Mouse (Mus musculus): ENCODE measurements around the gene Tenm2. TPM values are rescaled to one million over a fixed set of nuclear protein-coding genes. Genes with fewer than 3 reads are reported as not detected.
A peak's percentile ranks its signal among the peaks of the same experiment; 100 is the strongest.

Gene Tenm2
- 0.98 and 1.2 TPM in 2 replicates for polyA plus RNA-seq (2015; fragmentation: Nextera tagmentation; extraction: Ambion mirVana)

DNA sequence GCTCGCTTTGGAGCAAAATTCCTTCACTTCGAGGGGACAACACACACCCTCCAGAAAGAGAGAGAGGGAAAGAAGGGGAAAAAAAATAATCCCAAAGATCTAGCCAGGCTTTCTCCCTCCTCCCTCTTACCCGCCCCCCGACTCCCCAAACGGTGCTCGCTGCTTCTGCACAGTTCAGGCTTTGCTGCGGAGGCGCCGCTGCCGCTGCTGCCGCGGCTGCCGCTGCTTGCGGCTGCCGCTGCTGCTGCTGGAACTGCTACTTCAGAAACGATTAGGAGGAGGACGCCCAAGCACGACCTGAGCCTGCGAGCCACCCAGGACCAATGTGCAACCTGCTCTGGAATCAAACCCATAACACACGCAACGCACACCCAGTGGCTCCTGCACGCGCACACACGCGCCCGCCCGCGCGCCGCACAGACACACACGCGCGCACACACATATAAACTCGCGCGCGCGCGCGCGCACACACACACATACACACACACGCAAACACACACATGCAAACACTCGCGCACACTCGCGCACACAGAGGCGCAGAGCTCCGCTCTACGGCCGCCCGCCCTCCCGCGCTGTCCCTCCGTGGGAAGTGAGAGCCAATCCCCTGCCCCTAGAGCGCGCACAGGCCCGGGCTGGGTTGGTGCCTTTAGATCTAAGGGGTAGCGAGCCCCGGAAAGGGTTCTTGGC lies at the start of gene Tenm2:
Tenm2 (minus strand) TSS at position 51 of the 687 bp plus-strand sequence.
- no peaks in the 10 kb centered on the region for H3K9me3 ChIP-seq
- peak within 1 kb of the TSS; percentile 73 for H3K4me3 ChIP-seq
- H3K27ac ChIP-seq (replicated peaks): 0 out of 2 replicates have a peak within 1 kb of the TSS, but pooled peaks have one; percentile 5
- under 1% methylated on average over 52 of the region's 59 CpGs for WGBS
- peaks cover 9% of the 10 kb centered on the region for H3K4me1 ChIP-seq
- peak within 1 kb of the TSS; percentile 95 for H3K4me2 ChIP-seq
- peaks cover 63% of the 10 kb centered on the region for H3K27me3 ChIP-seq (replicated peaks)
- H3K9ac ChIP-seq: peak within 1 kb of the TSS; percentile 77
- H3K36me3 ChIP-seq: no peaks in the 10 kb centered on the region
- ATAC-seq (ENCODE audit: extremely low read depth, insufficient number of reproducible peaks, low FRiP score, low TSS enrichment): no peak

DNA sequence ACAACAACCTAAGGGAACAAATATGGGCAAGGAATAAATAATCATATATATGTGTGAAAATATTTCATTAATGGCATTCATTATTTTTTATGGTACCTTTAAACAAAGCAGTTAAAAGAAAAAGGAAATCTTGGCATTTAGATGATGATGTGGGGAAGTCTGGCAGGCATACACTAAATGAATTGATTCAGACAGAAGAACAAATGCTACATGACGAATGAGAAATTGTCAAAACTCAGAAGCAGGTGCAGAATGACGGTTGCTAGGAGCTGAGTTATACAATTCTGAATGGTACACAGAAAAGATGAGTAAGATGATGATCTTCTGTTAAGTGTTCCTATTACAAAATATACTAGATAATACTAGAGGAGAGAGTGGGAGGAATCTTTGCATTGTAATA lies 49.4 kb upstream of the Tenm2 start:
- Histone ChIP-seq H3K36me3 (no peaks in the 10 kb centered on the region), H3K27ac (replicated peaks) (no peak overlapping the region), H3K27me3 (replicated peaks) (no peaks in the 10 kb centered on the region), H3K4me3 (no peak overlapping the region), H3K9me3 (no peaks in the 10 kb centered on the region), H3K4me2 (no peak overlapping the region), H3K4me1 (no peaks in the 10 kb centered on the region), H3K9ac (no peak overlapping the region)
- no peak for ATAC-seq (ENCODE audit: extremely low read depth, insufficient number of reproducible peaks, low FRiP score, low TSS enrichment)
- WGBS: 83% methylated on average over 2 of the region's 2 CpGs

DNA sequence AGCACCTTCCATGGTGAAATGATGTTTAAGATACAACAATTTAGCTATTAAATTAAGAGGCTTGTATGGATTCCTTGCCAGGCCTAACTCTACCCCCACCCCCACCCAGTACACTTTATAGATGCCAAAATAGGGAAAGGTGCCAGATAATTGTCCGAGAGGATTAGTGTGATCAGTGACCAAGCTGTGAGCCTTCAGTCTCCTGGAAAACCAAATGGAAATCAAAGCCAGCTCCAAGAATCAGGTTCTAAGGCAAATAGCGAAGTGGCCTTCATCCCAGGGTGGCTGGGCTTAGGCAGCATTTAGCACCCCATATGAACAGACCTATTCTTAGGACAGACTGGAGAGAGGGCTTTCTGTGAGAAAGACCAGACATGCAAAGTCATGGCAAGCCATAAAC lies 13.0 kb upstream of the Tenm2 start:
- Histone ChIP-seq H3K9me3 (no peaks in the 10 kb centered on the region), H3K4me3 (no peak overlapping the region), H3K27me3 (replicated peaks) (no peaks in the 10 kb centered on the region), H3K4me2 (no peak overlapping the region), H3K36me3 (no peaks in the 10 kb centered on the region), H3K4me1 (no peaks in the 10 kb centered on the region), H3K9ac (no peak overlapping the region), H3K27ac (replicated peaks) (no peak overlapping the region)
- ATAC-seq (ENCODE audit: extremely low read depth, insufficient number of reproducible peaks, low FRiP score, low TSS enrichment): no peak
- WGBS: 52% methylated on average over 2 of the region's 2 CpGs

DNA sequence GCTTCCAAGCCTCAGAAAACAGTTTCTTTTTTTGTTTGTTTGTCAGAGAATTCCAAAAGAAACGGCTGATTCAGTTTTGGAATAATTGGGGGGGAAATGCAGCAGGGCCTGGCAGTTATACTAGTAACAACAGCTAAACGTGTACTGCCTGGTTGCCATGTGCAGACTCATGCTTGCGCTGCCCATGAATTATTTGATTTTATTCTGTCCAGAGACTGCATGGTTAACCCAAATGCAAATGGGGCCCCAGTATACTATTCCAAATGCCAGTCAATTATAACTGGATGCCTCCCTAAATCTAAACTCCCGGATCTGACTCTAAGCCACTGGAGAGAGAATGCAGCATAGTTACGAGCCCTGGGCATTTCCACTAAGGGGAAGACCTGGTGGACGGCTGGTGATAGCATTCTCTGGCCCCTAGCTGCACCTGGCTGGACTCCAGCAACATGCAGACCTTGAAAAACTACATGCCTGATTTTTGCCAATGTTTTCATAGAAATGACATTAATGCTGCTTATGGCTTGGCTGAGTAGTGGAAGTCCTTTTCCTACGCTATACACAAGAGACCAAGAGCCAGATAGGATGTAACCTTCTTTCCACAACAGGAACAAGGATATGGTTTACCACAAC lies 1.4 kb upstream of the Tenm2 start:
- Histone ChIP-seq H3K4me2 (peak overlapping the region; percentile 95), H3K9me3 (no peaks in the 10 kb centered on the region), H3K36me3 (no peaks in the 10 kb centered on the region), H3K4me3 (peak overlapping the region; percentile 73), H3K9ac (peak overlapping the region; percentile 77), H3K27ac (replicated peaks) (no peak overlapping the region), H3K27me3 (replicated peaks) (peaks cover 52% of the 10 kb centered on the region), H3K4me1 (peaks cover 9% of the 10 kb centered on the region)
- no peak for ATAC-seq (ENCODE audit: extremely low read depth, insufficient number of reproducible peaks, low FRiP score, low TSS enrichment)
- 52% methylated on average over 7 of the region's 7 CpGs for WGBS

DNA sequence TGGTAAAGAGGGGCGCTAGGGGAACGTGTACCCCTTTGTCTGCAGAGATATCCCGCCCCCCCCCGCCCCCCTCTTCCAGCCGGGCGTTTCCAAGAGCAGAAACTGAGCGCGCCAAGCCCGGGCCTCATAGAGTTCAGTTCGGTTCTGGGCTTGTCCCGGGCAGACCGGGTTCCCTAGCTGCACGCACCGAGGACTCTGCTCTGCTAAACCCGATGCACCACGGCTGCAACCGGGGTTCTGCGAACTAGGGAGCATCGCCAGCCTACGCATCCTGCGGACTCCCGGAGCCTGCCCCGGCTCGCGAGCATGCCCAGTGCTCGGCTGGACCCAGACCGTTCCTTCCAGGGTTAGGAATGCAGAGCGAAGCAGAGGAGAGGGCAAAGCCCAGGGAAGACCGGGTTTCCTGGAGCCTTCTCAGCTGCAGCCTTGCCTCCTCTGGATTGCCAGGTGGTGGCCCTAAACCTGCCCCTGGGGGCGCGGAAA lies 878 bp upstream of the Tenm2 start:
- Histone ChIP-seq H3K36me3 (no peaks in the 10 kb centered on the region), H3K27ac (replicated peaks) (0 out of 2 replicates have a peak overlapping the region, but pooled peaks have one; percentile 5)
- WGBS: 1% methylated on average over 29 of the region's 31 CpGs

DNA sequence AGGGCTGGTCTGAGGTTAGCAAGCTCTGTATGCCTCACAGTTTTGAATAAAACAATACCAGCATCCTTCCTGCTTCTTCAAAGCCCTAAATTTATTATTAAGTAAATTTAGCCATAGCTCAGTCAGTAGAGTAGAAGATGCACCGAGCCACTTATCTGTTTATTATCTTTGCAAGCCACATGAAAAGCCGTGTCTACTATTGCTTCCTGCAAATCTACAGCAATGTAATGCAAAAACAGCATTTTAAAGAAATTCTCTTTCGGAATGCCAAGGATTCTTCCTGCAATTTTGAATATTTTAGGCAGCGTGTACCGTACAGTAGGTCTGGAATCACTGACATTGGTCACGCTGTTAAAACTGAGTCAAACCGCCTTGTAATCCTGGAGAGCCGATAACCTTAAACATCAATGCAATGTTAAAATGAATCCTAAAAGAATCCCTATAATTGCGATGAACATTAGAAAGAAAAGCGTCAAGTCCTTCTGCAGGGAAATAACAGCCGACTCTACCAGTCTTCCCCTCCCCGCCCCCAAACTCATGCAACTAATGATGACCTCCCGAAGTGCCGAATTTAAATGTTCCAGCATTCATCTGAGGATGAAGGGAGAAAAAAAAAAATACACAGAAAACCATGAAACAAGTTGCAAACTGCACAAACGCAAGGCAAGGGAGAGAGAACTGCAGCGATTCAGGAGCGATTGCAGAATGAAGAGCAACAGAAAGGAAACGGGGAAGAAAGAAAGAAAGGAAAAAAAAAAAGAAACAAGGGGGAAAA lies 556 bp downstream of the Tenm2 start:
- no peaks in the 10 kb centered on the region for H3K9me3 ChIP-seq
- peak overlapping the region; percentile 77 for H3K9ac ChIP-seq
- peaks cover 9% of the 10 kb centered on the region for H3K4me1 ChIP-seq
- H3K27me3 ChIP-seq (replicated peaks): peaks cover 64% of the 10 kb centered on the region
- no peak for ATAC-seq (ENCODE audit: extremely low read depth, insufficient number of reproducible peaks, low FRiP score, low TSS enrichment)
- H3K4me2 ChIP-seq: peak overlapping the region; percentile 95
- 6% methylated on average over 18 of the region's 18 CpGs for WGBS
- peak overlapping the region; percentile 73 for H3K4me3 ChIP-seq
- H3K36me3 ChIP-seq: no peaks in the 10 kb centered on the region
- H3K27ac ChIP-seq (replicated peaks): no peak overlapping the region

More for the DNA sequence above, 878 bp upstream of the Tenm2 start:
- Histone ChIP-seq H3K9me3 (no peaks in the 10 kb centered on the region), H3K9ac (peak overlapping the region; percentile 77), H3K27me3 (replicated peaks) (peaks cover 58% of the 10 kb centered on the region), H3K4me3 (peak overlapping the region; percentile 73), H3K4me1 (peaks cover 9% of the 10 kb centered on the region), H3K4me2 (peak overlapping the region; percentile 95)
- ATAC-seq (ENCODE audit: extremely low read depth, insufficient number of reproducible peaks, low FRiP score, low TSS enrichment): no peak

DNA sequence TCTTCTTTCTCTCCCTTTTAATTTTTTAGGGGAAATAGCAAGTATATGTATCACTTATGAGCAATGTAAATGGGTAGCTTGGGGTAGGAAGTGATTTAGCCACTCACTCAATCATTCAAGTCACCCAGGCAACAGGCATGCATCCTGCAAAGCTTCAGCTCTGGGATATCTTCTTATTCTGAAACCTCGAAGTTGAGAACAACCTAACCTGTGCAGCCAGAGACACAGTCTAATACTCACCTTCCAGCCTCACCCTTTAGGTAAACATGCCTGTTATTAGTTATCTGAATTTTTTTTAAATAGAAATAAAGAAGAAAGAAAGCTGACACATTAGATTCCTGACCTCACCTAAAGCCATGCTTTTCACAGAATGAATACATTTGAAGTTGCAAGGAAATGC lies 8.4 kb downstream of the Tenm2 start:
- Histone ChIP-seq H3K4me1 (no peaks in the 10 kb centered on the region), H3K9me3 (no peaks in the 10 kb centered on the region), H3K36me3 (no peaks in the 10 kb centered on the region), H3K9ac (no peak overlapping the region), H3K4me2 (no peak overlapping the region), H3K27ac (replicated peaks) (no peak overlapping the region), H3K27me3 (replicated peaks) (peaks cover 67% of the 10 kb centered on the region), H3K4me3 (no peak overlapping the region)
- WGBS: 53% methylated on average over 1 of the region's 1 CpGs
- ATAC-seq (ENCODE audit: extremely low read depth, insufficient number of reproducible peaks, low FRiP score, low TSS enrichment): no peak

DNA sequence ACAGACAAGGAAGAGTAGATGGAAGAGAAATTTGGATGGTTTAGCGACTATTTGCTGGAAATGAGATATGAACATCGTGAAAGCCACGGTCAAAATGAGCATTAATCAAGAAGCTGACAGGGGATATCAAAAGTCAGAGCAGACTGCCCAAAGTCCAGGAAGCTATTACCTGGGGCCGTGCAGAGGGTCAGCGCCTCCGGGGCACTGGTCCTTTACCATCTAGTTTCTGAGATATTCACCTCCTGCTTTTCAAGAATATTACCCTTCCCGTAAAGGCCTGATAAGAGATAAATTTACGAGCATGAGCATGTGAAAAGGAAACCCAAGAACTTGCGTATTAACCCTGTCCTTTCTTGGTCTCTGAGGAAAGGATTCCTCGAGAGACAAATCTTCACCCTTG lies 8.8 kb downstream of the Tenm2 start:
- H3K9me3 ChIP-seq: no peaks in the 10 kb centered on the region
- no peak overlapping the region for H3K9ac ChIP-seq
- H3K27ac ChIP-seq (replicated peaks): no peak overlapping the region
- no peak overlapping the region for H3K4me3 ChIP-seq
- no peaks in the 10 kb centered on the region for H3K36me3 ChIP-seq
- peaks cover 67% of the 10 kb centered on the region for H3K27me3 ChIP-seq (replicated peaks)
- H3K4me2 ChIP-seq: no peak overlapping the region
- no peaks in the 10 kb centered on the region for H3K4me1 ChIP-seq
- no peak for ATAC-seq (ENCODE audit: extremely low read depth, insufficient number of reproducible peaks, low FRiP score, low TSS enrichment)
- 59% methylated on average over 10 of the region's 10 CpGs for WGBS

DNA sequence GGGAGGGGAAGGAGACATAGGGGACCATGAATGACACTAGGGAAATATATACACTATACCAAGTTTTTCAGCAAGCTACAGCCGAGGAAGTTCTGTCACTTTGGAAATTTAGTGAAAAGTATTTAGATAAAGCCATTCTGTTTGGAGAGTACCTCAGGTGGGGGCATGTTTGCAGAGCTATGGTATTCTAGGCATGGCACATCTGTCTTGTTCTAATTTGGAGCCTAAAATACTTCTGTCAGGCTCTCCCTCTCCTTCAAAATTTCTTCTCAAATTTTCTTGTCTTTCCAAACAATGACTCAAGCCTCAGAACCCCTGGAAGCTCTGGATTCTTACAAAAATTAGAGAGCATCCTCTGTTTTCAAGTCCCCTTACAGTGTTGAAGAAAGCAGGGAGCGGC lies 13.0 kb downstream of the Tenm2 start:
- Histone ChIP-seq H3K9ac (no peak overlapping the region), H3K36me3 (no peaks in the 10 kb centered on the region), H3K4me2 (no peak overlapping the region), H3K4me3 (no peak overlapping the region), H3K9me3 (no peaks in the 10 kb centered on the region), H3K27me3 (replicated peaks) (peaks cover 44% of the 10 kb centered on the region), H3K27ac (replicated peaks) (no peak overlapping the region), H3K4me1 (peaks cover 6% of the 10 kb centered on the region; the same call in 1 of the 2 replicates)
- ATAC-seq (ENCODE audit: extremely low read depth, insufficient number of reproducible peaks, low FRiP score, low TSS enrichment): no peak
- 53% methylated on average over 2 of the region's 2 CpGs for WGBS

DNA sequence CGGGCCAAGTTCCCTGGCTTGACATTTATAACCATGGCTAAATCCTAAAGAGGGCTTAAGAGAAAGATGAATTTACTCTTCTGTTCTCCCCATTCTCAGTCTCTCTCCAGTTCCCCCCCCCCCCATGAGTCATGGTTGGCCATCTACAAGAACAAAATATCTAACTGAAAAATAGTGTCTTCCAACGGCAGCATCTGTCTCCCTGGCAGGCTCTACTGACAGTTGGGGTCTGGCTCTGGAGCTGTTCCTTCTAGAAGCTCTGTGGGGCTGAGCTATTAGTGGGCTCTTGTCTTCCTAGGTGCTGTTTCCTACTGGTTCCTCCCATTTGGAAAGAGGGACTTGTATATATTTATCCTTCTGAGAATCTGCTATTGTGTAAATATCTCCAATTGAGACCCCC lies 13.7 kb downstream of the Tenm2 start:
- H3K27me3 ChIP-seq (replicated peaks): peaks cover 41% of the 10 kb centered on the region
- no peak overlapping the region for H3K9ac ChIP-seq
- no peak for ATAC-seq (ENCODE audit: extremely low read depth, insufficient number of reproducible peaks, low FRiP score, low TSS enrichment)
- 71% methylated on average over 2 of the region's 2 CpGs for WGBS
- H3K4me1 ChIP-seq: peaks cover 6% of the 10 kb centered on the region; the same call in 1 of the 2 replicates
- no peaks in the 10 kb centered on the region for H3K36me3 ChIP-seq
- no peak overlapping the region for H3K4me2 ChIP-seq
- no peaks in the 10 kb centered on the region for H3K9me3 ChIP-seq
- H3K27ac ChIP-seq (replicated peaks): no peak overlapping the region
- no peak overlapping the region for H3K4me3 ChIP-seq

DNA sequence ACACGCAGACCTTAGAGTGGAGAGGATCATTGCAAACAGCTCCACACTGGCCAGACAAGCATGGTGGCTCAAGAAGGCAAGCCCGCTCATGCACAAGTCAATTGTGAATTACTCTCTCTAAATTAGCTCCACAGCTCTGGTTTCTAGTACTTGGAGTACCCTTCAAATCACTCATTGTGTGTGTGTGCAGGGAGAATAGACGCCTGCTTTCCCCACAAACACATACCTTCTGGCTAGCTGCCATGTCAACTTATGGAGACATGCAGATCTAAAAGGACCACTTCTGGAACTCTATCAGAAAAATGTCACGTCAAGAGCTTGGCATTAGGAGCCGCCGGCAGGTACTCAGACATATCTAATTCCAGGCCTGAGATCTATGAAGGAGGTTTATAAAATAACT lies 14.8 kb downstream of the Tenm2 start:
- Histone ChIP-seq H3K27me3 (replicated peaks) (peaks cover 44% of the 10 kb centered on the region), H3K9me3 (no peaks in the 10 kb centered on the region), H3K27ac (replicated peaks) (no peak overlapping the region), H3K4me3 (no peak overlapping the region), H3K36me3 (no peaks in the 10 kb centered on the region), H3K4me1 (peaks cover 6% of the 10 kb centered on the region; the same call in 1 of the 2 replicates), H3K4me2 (no peak overlapping the region), H3K9ac (no peak overlapping the region)
- WGBS: 43% methylated on average over 6 of the region's 6 CpGs
- ATAC-seq (ENCODE audit: extremely low read depth, insufficient number of reproducible peaks, low FRiP score, low TSS enrichment): no peak
